Mouse (Mus musculus): ENCODE measurements around the gene Ankrd10. TPM values are rescaled to one million over a fixed set of nuclear protein-coding genes. Genes with fewer than 3 reads are reported as not detected.

The Ankrd10 gene
- polyA plus RNA-seq (2015; fragmentation: Nextera tagmentation; extraction: Ambion mirVana) = 38.8 and 52.5 TPM in 2 replicates

DNA sequence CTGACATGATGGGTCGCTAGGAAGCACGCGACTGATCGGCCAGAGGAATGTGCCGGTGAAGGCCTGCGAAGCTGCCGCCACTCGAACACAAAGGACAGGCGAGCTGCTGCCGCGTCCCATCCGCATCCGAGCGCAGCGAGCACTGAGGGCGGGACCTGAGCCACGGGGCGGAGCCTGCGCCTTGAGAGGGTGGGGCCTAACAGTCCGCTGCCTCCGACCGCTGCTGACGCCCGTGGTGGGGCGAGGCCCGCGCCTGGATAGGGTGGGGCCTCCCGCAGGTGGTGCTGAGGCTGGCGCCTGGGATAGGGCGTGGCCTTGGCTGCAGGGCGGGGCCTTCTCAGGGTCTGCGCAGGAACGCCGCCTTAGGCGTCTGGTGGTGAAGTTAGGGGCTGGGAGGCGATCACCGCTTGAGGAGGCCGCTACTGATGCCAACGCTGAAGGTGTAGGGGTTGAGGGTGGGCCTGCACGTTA, at the start of gene Ankrd10:
TSS of gene Ankrd10 (minus strand) at position 147 of the 471 bp plus-strand sequence.

Small RNA genes lying within 50 kb of the gene (microRNA-seq; reads per million reads assigned to microRNA genes)
- gene Mir7238 (ENCODE audit: borderline replicate concordance, insufficient number of aligned reads) = not detected

Other genes with a start within 250 kb of the Ankrd10 start
- gene Rab20, start 157.0 kb downstream of the Ankrd10 start, polyA plus RNA-seq (2015; fragmentation: Nextera tagmentation; extraction: Ambion mirVana) = 13.2 and 17.3 TPM in 2 replicates
- gene Naxd, start 138.3 kb downstream of the Ankrd10 start, polyA plus RNA-seq (2015; fragmentation: Nextera tagmentation; extraction: Ambion mirVana) = 90.9 and 123 TPM in 2 replicates
- 15.6 and 17.7 TPM in 2 replicates for gene Cars2, start 85.0 kb downstream of the Ankrd10 start, polyA plus RNA-seq (2015; fragmentation: Nextera tagmentation; extraction: Ambion mirVana)
- gene Ing1, start 80.2 kb downstream of the Ankrd10 start, polyA plus RNA-seq (2015; fragmentation: Nextera tagmentation; extraction: Ambion mirVana) = 24.2 and 27.5 TPM in 2 replicates
- gene 1700016D06Rik, start 65.3 kb upstream of the Ankrd10 start, polyA plus RNA-seq (2015; fragmentation: Nextera tagmentation; extraction: Ambion mirVana) = not detected in 2 replicates
- gene Arhgef7, start 92.0 kb upstream of the Ankrd10 start, polyA plus RNA-seq (2015; fragmentation: Nextera tagmentation; extraction: Ambion mirVana) = 20.2 and 21.0 TPM in 2 replicates
- not detected in 2 replicates for gene Tex29, start 204.7 kb upstream of the Ankrd10 start, polyA plus RNA-seq (2015; fragmentation: Nextera tagmentation; extraction: Ambion mirVana)

Data from adrenal gland, postnatal 0 days (tissue).